Mouse (Mus musculus): ENCODE results near the gene Gm20696.

DNA sequence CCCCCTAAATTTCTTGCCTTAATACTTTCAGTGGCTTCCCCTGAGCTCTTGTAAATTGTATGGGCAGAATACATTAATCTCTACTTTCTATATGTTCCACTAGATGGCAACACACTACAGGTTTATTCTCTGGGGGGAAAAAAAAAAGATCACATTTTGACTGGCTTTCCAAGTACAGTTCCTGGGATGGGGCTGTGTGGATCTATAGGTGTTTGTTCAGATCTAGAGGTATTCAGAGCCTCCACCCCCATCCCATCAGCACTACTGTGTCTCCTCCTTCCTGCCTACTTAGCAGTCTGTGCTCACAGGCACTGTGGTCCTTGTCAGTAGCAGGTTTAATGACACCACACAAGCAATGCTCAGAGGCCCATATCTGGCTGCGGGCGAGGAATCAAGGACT, 14.3 kb downstream of the Gm20696 start:
- no peak for TF ChIP-seq CTCF (IDR thresholded peaks at IDR 0.05; ENCODE audit: control insufficient read depth, insufficient read depth, low read length)
- TF ChIP-seq POLR2A (IDR thresholded peaks at IDR 0.05; ENCODE audit: borderline replicate concordance, control insufficient read depth, low read depth, low read length), result no peak
